7 mouse cellular contexts compared by ENCODE assay signal in genomic region chr9:111272996-111273785, GRCm38 (mm10). TPM values are rescaled to one million over a fixed set of nuclear protein-coding genes. Genes with fewer than 3 reads are reported as not detected.
DNase-seq lines count a peak whose midpoint lies in the region; ATAC-seq lines count a peak whose summit lies in the region.

No protein-coding gene starts in this region.

- DNase-seq in neural tube, embryonic 11.5 days (ENCODE audit: low spot score), result no peak
- no peak for DNase-seq in neural tube, embryonic 10.5 days (ENCODE audit: extremely low spot score, low spot score)
- DNase-seq in forebrain, embryonic 14.5 days (ENCODE audit: low spot score), result no peak
- DNase-seq in frontal cortex, postnatal 25 days (ENCODE audit: low spot score in 2 of 2), result no peak
- DNase-seq in adipocyte (ENCODE audit: low spot score), result no peak
- no peak for DNase-seq in kidney, adult 11 months

- H3K27me3 ChIP-seq in neural tube, embryonic 11.5 days (ENCODE audit: control insufficient read depth, insufficient read depth, low read length), result no peaks in the 10 kb centered on the region
- no peaks in the 10 kb centered on the region for H3K27me3 ChIP-seq in forebrain, embryonic 14.5 days (replicated peaks; ENCODE audit: control insufficient read depth, insufficient read depth, low read length)
- no peaks in the 10 kb centered on the region for H3K27me3 ChIP-seq in liver, embryonic 16.5 days (ENCODE audit: control insufficient read depth, insufficient read depth, low read depth, low read length)

- H3K9ac ChIP-seq in neural tube, embryonic 11.5 days (ENCODE audit: low read length), result peak overlapping the region; percentile 87
- H3K9ac ChIP-seq in forebrain, embryonic 14.5 days (ENCODE audit: low read length), result peak overlapping the region; percentile 95
- peak overlapping the region; percentile 98 for H3K9ac ChIP-seq in liver, embryonic 16.5 days (ENCODE audit: low read depth, low read length)

- no peak for ATAC-seq in neural tube, embryonic 11.5 days (ENCODE audit: insufficient read depth, low FRiP score, low TSS enrichment)
- no peak for ATAC-seq in forebrain, embryonic 14.5 days
- ATAC-seq in liver, embryonic 16.5 days (ENCODE audit: low read depth), result no peak

- H3K9me3 ChIP-seq in neural tube, embryonic 11.5 days (ENCODE audit: control insufficient read depth, low read length), result no peaks in the 10 kb centered on the region
- no peaks in the 10 kb centered on the region for H3K9me3 ChIP-seq in forebrain, embryonic 14.5 days (replicated peaks; ENCODE audit: control insufficient read depth, low read length)
- no peaks in the 10 kb centered on the region for H3K9me3 ChIP-seq in liver, embryonic 16.5 days (replicated peaks; ENCODE audit: control insufficient read depth, low read length)

- H3K4me2 ChIP-seq in neural tube, embryonic 11.5 days (ENCODE audit: low read depth), result peak overlapping the region; percentile 89
- H3K4me2 ChIP-seq in forebrain, embryonic 14.5 days (ENCODE audit: low read length), result peak overlapping the region; percentile 91
- peak overlapping the region; percentile 87 for H3K4me2 ChIP-seq in liver, embryonic 16.5 days (ENCODE audit: low read depth, low read length)

- WGBS in neural tube, embryonic 11.5 days, result 72% methylated on average over 15 of the region's 15 CpGs
- WGBS in forebrain, embryonic 14.5 days, result 80% methylated on average over 15 of the region's 15 CpGs
- WGBS in liver, embryonic 16.5 days (ENCODE audit: insufficient replicate concordance), result 48% methylated on average over 15 of the region's 15 CpGs

- H3K36me3 ChIP-seq in neural tube, embryonic 11.5 days (ENCODE audit: control insufficient read depth, insufficient read depth, low read length), result no peaks in the 10 kb centered on the region
- peaks cover 28% of the 10 kb centered on the region for H3K36me3 ChIP-seq in forebrain, embryonic 14.5 days (ENCODE audit: control insufficient read depth, insufficient read depth, low read length)
- no peaks in the 10 kb centered on the region; the same call in 1 of the 2 replicates for H3K36me3 ChIP-seq in liver, embryonic 16.5 days (ENCODE audit: control insufficient read depth, insufficient read depth)

- H3K27ac ChIP-seq in neural tube, embryonic 11.5 days (ENCODE audit: low read depth, low read length), result no peak overlapping the region
- H3K27ac ChIP-seq in forebrain, embryonic 14.5 days (ENCODE audit: low read depth, low read length), result no peak overlapping the region
- H3K27ac ChIP-seq in liver, embryonic 16.5 days (ENCODE audit: low read length), result no peak overlapping the region

- peak overlapping the region; percentile 85 for H3K4me3 ChIP-seq in neural tube, embryonic 11.5 days (ENCODE audit: low read depth, low read length)
- H3K4me3 ChIP-seq in forebrain, embryonic 14.5 days (ENCODE audit: low read depth, low read length), result peak overlapping the region; percentile 83
- H3K4me3 ChIP-seq in liver, embryonic 16.5 days (ENCODE audit: low read depth, low read length), result peak overlapping the region; percentile 97

- peaks cover 24% of the 10 kb centered on the region for H3K4me1 ChIP-seq in neural tube, embryonic 11.5 days (ENCODE audit: control insufficient read depth, insufficient read depth, low read length)
- H3K4me1 ChIP-seq in forebrain, embryonic 14.5 days (ENCODE audit: control insufficient read depth, insufficient read depth, low read length), result peaks cover 30% of the 10 kb centered on the region
- peaks cover 26% of the 10 kb centered on the region for H3K4me1 ChIP-seq in liver, embryonic 16.5 days (ENCODE audit: control insufficient read depth, low read depth, low read length)

RNA-seq across cellular contexts. Expression of gene Epm2aip1, which starts 1.5 kb away (rescaled TPM):
- polyA plus RNA-seq in neural tube, embryonic 11.5 days (2014; fragmentation: Nextera tagmentation; extraction: Ambion mirVana), result 45.4 and 47.8 TPM in 2 replicates
- 60.5 and 73.7 TPM in 2 replicates for polyA plus RNA-seq in forebrain, embryonic 14.5 days (2014; fragmentation: Nextera tagmentation; extraction: Ambion mirVana)
- 8.2 and 9.0 TPM in 2 replicates for polyA plus RNA-seq in liver, embryonic 16.5 days (2015; fragmentation: Nextera tagmentation; extraction: Ambion mirVana)

RNA-seq across cellular contexts. Expression of gene Mlh1, which starts 1.6 kb away (rescaled TPM):
- 43.9 and 48.6 TPM in 2 replicates for polyA plus RNA-seq in neural tube, embryonic 11.5 days (2014; fragmentation: Nextera tagmentation; extraction: Ambion mirVana)
- 30.4 and 37.0 TPM in 2 replicates for polyA plus RNA-seq in forebrain, embryonic 14.5 days (2014; fragmentation: Nextera tagmentation; extraction: Ambion mirVana)
- 19.1 and 21.2 TPM in 2 replicates for polyA plus RNA-seq in liver, embryonic 16.5 days (2015; fragmentation: Nextera tagmentation; extraction: Ambion mirVana)

RNA-seq across cellular contexts. Expression of gene Trank1, which starts 38.3 kb away (rescaled TPM):
- polyA plus RNA-seq in neural tube, embryonic 11.5 days (2014; fragmentation: Nextera tagmentation; extraction: Ambion mirVana), result 0.16 and 0.34 TPM in 2 replicates
- 5.9 and 8.5 TPM in 2 replicates for polyA plus RNA-seq in forebrain, embryonic 14.5 days (2014; fragmentation: Nextera tagmentation; extraction: Ambion mirVana)
- 0.02 TPM in 1 of 2 replicates, not detected in the other for polyA plus RNA-seq in liver, embryonic 16.5 days (2015; fragmentation: Nextera tagmentation; extraction: Ambion mirVana)
